Mouse (Mus musculus): Measurements from ENCODE around the gene Arhgap10. TPM values are rescaled to one million over a fixed set of nuclear protein-coding genes. Genes with fewer than 3 reads are reported as not detected.

The Arhgap10 gene
- polyA plus RNA-seq, 1 experiment from 2014 or later = 5.1 TPM

DNA sequence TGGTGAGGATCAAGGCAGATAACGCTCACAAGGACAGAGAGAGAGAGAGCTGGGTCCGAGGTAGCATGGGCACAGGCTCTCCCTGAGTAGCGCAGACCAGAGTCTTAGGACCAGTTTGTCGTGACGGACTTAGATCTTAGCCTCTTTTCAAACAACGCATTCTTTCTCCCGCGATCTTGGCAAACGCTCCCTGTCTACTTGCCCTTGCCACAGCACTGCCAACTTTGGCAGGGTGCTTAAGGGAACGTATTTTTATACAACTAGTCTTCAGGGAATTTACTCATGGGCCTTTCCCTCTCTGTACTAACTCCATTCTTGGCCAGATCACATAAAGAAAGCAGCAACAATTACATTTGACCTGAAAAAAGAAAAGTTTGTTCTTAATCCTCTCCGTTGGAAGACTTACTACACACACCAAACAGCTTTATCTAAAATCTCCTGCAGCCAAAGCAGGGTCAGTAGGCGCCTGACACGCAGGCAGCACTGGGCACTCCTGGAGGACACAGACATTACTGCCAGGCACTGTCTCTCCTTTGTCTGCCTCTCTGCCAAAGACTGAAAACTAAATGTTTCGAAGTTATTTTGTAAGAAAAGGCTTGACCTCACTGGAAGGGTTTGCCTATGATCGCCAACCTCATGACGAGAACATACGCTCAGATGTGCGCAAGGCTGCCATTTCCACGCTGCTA, 109.1 kb downstream of the Arhgap10 start:
- no peak overlapping the region for H3K27ac ChIP-seq (replicated peaks)
- ATAC-seq (ENCODE audit: low FRiP score, low read depth) = no peak
- 90% methylated on average over 19 of the region's 19 CpGs for WGBS

DNA sequence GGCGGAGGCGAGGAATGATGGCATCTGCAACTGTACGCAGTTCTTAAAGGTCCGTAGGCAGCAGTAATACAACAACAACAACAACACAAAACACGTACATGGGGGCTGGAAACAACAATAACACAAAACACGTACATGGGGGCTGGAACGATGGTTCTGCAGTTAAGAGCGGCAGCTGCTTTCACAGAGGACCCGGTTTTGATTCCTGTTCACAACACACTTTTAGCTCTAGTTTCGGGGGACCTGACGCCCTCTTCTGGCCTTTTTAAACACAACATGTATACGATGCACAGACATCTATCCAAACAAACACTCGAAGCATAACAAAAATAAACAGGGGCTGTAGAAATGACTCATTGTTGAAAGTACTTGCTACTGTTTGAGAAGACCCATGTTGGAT, 110.9 kb downstream of the Arhgap10 start:
- Histone ChIP-seq H3K4me1 (replicated peaks) (no peaks in the 10 kb centered on the region), H3K9me3 (no peaks in the 10 kb centered on the region), H3K4me2 (no peak overlapping the region), H3K9ac (no peak overlapping the region), H3K36me3 (no peaks in the 10 kb centered on the region), H3K27me3 (no peaks in the 10 kb centered on the region), H3K4me3 (no peak overlapping the region), H3K27ac (replicated peaks) (no peak overlapping the region)
- WGBS = 57% methylated on average over 13 of the region's 13 CpGs
- ATAC-seq (ENCODE audit: low FRiP score, low read depth) = no peak

More for the DNA sequence above, 109.1 kb downstream of the Arhgap10 start:
- H3K4me2 ChIP-seq = no peak overlapping the region
- no peak overlapping the region for H3K4me3 ChIP-seq
- H3K27me3 ChIP-seq = no peaks in the 10 kb centered on the region
- H3K9ac ChIP-seq = no peak overlapping the region
- H3K36me3 ChIP-seq = no peaks in the 10 kb centered on the region
- no peaks in the 10 kb centered on the region for H3K9me3 ChIP-seq
- H3K4me1 ChIP-seq (replicated peaks) = no peaks in the 10 kb centered on the region

DNA sequence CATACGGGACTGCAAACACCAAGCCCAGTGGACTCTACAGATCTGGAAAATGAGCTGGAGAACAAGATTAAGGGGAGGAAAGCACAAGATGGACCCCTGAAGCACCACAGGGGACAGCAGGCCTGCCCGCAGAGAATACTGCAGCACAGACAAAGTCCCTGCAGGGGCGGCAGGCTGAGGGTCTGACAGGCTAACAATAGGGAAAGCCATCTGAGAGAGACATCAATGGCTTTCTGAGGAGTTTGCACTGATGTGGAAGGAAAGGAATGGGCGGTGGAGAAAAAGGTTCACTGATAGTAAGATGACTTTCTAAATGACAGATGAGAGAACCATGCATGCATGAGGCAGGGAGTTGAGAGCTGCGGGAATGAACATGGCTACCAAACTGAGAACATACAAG, 111.3 kb downstream of the Arhgap10 start:
- 30% methylated on average over 5 of the region's 5 CpGs for WGBS
- H3K4me3 ChIP-seq = no peak overlapping the region
- no peaks in the 10 kb centered on the region for H3K36me3 ChIP-seq
- H3K9me3 ChIP-seq = no peaks in the 10 kb centered on the region
- no peaks in the 10 kb centered on the region for H3K4me1 ChIP-seq (replicated peaks)
- H3K4me2 ChIP-seq = no peak overlapping the region
- no peaks in the 10 kb centered on the region for H3K27me3 ChIP-seq
- no peak overlapping the region for H3K9ac ChIP-seq
- no peak overlapping the region for H3K27ac ChIP-seq (replicated peaks)
- ATAC-seq (ENCODE audit: low FRiP score, low read depth) = no peak

DNA sequence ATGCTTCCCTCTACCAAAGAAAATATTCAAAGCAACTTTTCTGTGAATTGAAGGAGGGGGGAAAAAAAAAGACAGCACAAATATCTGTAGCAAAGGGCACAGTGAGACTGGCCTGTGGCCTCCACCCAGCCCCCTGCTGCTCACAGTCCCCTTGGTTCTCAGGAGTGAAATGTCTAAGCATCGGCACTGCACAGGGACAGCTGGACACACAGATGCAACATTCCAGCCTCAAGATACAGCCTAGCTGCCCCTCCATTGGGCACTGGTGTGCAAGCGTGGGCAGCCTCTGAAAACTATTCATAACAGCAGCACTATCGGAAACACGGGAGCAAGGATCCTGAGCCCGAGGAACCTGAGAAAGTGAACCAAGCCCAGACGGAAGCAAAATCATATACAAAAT, 113.7 kb downstream of the Arhgap10 start:
- no peak overlapping the region for H3K4me3 ChIP-seq

DNA sequence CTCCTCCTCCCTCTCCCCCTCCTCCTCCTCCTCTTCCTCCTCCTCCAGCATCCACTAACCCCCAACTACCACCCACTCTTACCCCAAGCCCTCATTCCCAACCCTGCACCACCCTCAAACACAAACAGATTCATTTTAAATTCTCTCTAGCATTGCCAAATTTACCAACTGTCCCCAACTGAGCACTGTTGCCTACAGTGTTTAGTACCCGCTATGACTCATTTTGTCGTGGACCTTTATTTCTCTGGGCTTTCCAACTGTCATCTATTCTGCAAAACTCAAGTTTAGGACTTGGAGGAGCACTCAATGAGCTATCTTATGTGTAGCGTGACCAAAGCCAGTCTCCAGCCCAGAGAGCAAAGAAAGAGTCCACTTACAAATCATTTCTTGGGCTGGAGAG, 115.8 kb downstream of the Arhgap10 start:
- H3K9ac ChIP-seq = no peak overlapping the region
- WGBS = 94% methylated on average over 3 of the region's 3 CpGs
- 0 out of 2 replicates have a peak, but pooled peaks cover 3% of the 10 kb centered on the region for H3K36me3 ChIP-seq
- no peak overlapping the region for H3K4me3 ChIP-seq
- ATAC-seq (ENCODE audit: low FRiP score, low read depth) = no peak
- no peak overlapping the region for H3K4me2 ChIP-seq
- H3K27me3 ChIP-seq = no peaks in the 10 kb centered on the region
- H3K9me3 ChIP-seq = no peaks in the 10 kb centered on the region
- no peak overlapping the region for H3K27ac ChIP-seq (replicated peaks)
- no peaks in the 10 kb centered on the region for H3K4me1 ChIP-seq (replicated peaks)

More for the DNA sequence above, 113.7 kb downstream of the Arhgap10 start:
- 59% methylated on average over 6 of the region's 6 CpGs for WGBS
- no peaks in the 10 kb centered on the region for H3K36me3 ChIP-seq
- no peaks in the 10 kb centered on the region for H3K27me3 ChIP-seq
- H3K9me3 ChIP-seq = no peaks in the 10 kb centered on the region
- no peaks in the 10 kb centered on the region for H3K4me1 ChIP-seq (replicated peaks)
- no peak overlapping the region for H3K4me2 ChIP-seq
- H3K27ac ChIP-seq (replicated peaks) = no peak overlapping the region
- no peak for ATAC-seq (ENCODE audit: low FRiP score, low read depth)
- no peak overlapping the region for H3K9ac ChIP-seq

DNA sequence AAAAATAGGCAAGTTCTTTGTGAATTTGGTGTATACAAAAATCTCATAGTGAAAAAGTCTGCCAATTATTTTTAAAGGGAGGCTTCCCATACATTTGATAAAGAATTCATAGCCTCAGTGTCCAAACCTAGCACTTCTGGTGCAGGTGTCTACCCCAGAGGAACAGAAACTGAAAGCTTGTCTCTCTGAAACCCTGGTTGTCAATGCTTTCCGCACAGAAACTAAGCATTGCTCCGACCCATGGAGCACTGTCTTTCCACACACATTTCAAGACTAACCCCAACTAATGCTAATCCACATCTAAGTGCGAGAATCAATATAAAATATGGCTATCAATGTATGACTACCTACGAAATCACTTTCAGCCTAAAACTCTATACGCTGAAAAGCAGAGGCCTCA, 116.6 kb downstream of the Arhgap10 start:
- 0 out of 2 replicates have a peak, but pooled peaks cover 3% of the 10 kb centered on the region for H3K36me3 ChIP-seq
- H3K9me3 ChIP-seq = no peaks in the 10 kb centered on the region
- H3K27me3 ChIP-seq = no peaks in the 10 kb centered on the region
- H3K4me3 ChIP-seq = no peak overlapping the region
- H3K4me2 ChIP-seq = no peak overlapping the region
- no peak overlapping the region for H3K9ac ChIP-seq
- no peaks in the 10 kb centered on the region for H3K4me1 ChIP-seq (replicated peaks)
- no peak overlapping the region for H3K27ac ChIP-seq (replicated peaks)
- ATAC-seq (ENCODE audit: low FRiP score, low read depth) = no peak
- 94% methylated on average over 5 of the region's 5 CpGs for WGBS

DNA sequence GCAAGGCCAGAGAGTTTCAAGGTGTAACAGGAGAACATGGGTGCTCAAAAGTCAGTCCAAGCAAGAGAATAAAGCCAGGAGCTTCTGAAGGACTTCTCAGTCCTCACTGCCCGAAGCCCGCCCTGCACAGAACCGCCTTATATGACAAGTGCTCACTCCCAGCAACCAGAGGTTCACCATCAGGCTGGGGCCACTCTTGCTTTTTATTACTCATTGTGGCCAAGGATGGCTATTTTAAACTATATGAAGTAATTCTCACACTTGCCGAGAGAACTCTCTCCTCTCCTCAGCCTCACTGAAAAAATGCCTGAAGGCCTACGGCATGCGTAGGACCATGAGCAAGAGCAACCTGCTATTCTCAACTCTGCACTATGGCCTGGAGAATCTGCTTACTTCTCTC, 133.7 kb downstream of the Arhgap10 start:
- Histone ChIP-seq H3K4me2 (no peak overlapping the region), H3K27ac (replicated peaks) (no peak overlapping the region), H3K27me3 (no peaks in the 10 kb centered on the region), H3K4me3 (no peak overlapping the region), H3K9ac (no peak overlapping the region), H3K36me3 (no peaks in the 10 kb centered on the region), H3K9me3 (no peaks in the 10 kb centered on the region), H3K4me1 (replicated peaks) (no peaks in the 10 kb centered on the region)
- WGBS = 97% methylated on average over 6 of the region's 6 CpGs
- ATAC-seq (ENCODE audit: low FRiP score, low read depth) = no peak

DNA sequence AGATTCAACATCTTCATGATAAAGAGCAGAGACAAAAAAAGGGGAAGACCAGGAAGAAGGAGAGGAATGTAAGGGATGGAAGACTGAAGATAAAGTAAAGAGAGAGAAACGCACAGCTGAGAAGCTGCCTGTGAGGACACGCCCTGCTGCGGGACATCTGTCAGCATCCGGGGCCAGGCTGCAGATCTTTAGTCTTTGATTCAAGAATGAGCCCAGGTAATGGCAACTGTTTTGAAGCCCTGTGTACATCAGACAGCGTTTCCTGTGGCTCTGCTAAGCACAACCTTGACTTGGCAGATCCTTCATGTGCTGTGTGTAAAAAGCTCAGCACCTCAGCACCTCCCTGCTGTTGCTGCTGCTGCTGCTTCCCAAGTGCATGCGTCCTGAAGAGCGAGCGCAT, 134.1 kb downstream of the Arhgap10 start:
- WGBS = 87% methylated on average over 8 of the region's 8 CpGs
- Histone ChIP-seq H3K4me2 (no peak overlapping the region), H3K27me3 (no peaks in the 10 kb centered on the region), H3K36me3 (no peaks in the 10 kb centered on the region), H3K4me1 (replicated peaks) (no peaks in the 10 kb centered on the region), H3K9me3 (no peaks in the 10 kb centered on the region), H3K27ac (replicated peaks) (no peak overlapping the region), H3K9ac (no peak overlapping the region), H3K4me3 (no peak overlapping the region)
- ATAC-seq (ENCODE audit: low FRiP score, low read depth) = no peak

DNA sequence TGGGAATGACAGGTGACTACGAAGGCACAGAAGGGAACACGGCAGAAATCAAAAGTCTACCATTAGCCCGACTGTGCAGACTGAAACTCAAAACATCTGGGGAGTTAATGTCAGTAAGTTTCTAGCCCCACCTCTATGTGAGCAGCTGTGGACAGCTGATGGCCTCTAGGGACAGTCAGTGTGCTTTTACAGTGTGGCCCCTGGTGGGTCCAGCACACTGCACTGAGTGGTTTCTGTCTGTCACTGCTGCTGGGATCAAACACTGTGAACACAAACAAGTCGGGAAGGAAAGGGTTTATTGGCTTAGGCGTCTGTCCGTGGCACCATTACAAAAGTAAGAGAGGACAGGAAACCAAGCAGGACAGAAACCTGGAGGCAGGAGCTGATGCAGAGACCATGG, 136.9 kb downstream of the Arhgap10 start:
- Histone ChIP-seq H3K36me3 (no peaks in the 10 kb centered on the region), H3K27ac (replicated peaks) (no peak overlapping the region), H3K9ac (no peak overlapping the region), H3K4me3 (no peak overlapping the region), H3K9me3 (no peaks in the 10 kb centered on the region), H3K4me1 (replicated peaks) (peaks cover 6% of the 10 kb centered on the region), H3K4me2 (no peak overlapping the region), H3K27me3 (no peaks in the 10 kb centered on the region)
- 85% methylated on average over 6 of the region's 6 CpGs for WGBS
- ATAC-seq (ENCODE audit: low FRiP score, low read depth) = no peak

DNA sequence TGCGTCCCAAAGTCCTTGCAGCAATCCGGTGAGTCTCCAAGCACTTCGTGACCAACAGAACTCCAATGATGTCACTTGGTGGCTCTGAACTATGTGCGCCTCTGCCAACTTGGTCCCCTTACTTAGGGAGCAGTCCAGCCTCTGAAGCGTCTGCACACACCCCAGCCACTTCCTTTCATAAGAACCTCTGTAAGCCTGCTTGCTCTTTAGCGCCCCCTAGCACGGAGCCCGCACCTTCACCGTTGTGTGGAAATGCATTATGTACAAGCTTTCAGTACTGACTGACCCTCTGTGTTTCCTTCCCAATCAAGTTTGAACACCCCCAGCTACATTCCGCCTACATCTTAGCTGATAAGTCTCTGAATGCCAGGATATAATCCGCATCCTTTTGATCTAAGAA, 138.5 kb downstream of the Arhgap10 start:
- Histone ChIP-seq H3K36me3 (no peaks in the 10 kb centered on the region), H3K27ac (replicated peaks) (no peak overlapping the region), H3K4me3 (no peak overlapping the region), H3K9me3 (no peaks in the 10 kb centered on the region), H3K9ac (no peak overlapping the region), H3K27me3 (no peaks in the 10 kb centered on the region), H3K4me2 (no peak overlapping the region), H3K4me1 (replicated peaks) (peaks cover 6% of the 10 kb centered on the region)
- WGBS = 59% methylated on average over 11 of the region's 11 CpGs
- ATAC-seq (ENCODE audit: low FRiP score, low read depth) = no peak

DNA sequence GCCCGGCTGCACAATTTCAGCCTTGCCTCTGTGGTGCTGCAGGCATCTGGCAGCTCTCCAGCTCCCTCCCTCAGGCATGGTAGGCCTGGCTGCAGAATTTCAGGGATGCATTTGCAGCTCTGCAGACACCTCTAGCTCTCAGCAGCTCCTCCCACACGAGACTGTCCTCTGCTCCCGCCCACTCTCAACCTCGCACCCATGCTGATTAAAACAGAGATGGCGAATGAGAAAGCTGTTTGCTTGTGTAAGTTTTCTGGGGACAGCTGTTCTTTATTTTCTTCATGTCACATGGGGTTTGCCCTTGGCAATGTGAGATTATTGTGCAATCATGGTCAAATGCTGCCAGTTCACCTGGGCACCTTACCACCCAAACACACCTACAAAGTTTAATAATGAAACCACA, 141.3 kb downstream of the Arhgap10 start:
- no peaks in the 10 kb centered on the region for H3K27me3 ChIP-seq
- no peaks in the 10 kb centered on the region for H3K9me3 ChIP-seq
- 23% methylated on average over 5 of the region's 5 CpGs for WGBS
- ATAC-seq (ENCODE audit: low FRiP score, low read depth) = peak; percentile 74
- no peak overlapping the region for H3K4me3 ChIP-seq
- H3K9ac ChIP-seq = no peak overlapping the region
- H3K4me2 ChIP-seq = no peak overlapping the region
- H3K27ac ChIP-seq (replicated peaks) = no peak overlapping the region
- no peaks in the 10 kb centered on the region for H3K36me3 ChIP-seq
- H3K4me1 ChIP-seq (replicated peaks) = peaks cover 6% of the 10 kb centered on the region

DNA sequence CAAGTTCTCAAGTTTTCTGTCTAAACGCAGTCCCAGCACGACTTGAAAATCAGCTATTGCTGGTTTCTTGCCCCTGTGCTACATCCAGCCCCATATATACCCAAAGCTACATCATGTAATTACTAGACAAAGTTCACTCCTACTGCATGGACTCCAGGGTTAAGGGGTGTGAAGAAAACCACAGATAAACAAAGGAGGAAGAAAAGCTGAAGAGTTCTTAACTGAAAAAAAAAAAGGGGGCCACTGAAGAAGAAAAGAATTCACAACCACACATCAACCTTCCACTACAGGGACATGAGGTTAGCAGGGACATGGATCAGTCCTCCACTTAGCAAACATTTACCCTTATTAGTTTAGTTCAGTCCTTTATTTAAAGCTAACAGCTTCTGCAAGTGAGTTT, 141.8 kb downstream of the Arhgap10 start:
- no peak for ATAC-seq (ENCODE audit: low FRiP score, low read depth)
- 88% methylated on average over 2 of the region's 2 CpGs for WGBS
- no peak overlapping the region for H3K9ac ChIP-seq

DNA sequence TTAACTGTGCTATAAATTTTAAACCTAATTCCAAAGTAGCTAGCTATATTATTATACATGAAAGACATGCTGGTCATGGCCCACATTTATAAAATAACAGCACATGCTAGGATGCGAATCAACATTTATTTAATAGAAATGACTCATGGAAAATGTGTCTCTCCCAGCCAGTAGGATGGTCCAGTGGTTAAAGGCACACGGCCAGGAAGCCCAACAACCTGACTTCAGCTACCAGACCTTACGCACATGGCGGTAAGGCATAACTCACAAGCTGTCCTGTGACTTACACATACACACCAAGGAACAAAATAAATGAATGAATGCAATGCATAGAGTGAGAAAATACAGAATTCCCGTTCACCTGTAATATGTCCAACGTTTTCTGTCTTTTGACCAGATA, 146.7 kb downstream of the Arhgap10 start:
- no peak for ATAC-seq (ENCODE audit: low FRiP score, low read depth)
- no peak overlapping the region for H3K27ac ChIP-seq (replicated peaks)
- no peak overlapping the region for H3K9ac ChIP-seq
- 91% methylated on average over 6 of the region's 6 CpGs for WGBS
- H3K4me2 ChIP-seq = no peak overlapping the region
- 0 out of 2 replicates have a peak, but pooled peaks cover 7% of the 10 kb centered on the region for H3K4me1 ChIP-seq (replicated peaks)
- no peaks in the 10 kb centered on the region for H3K9me3 ChIP-seq
- no peaks in the 10 kb centered on the region for H3K36me3 ChIP-seq
- H3K4me3 ChIP-seq = no peak overlapping the region
- no peaks in the 10 kb centered on the region for H3K27me3 ChIP-seq

More for the DNA sequence above, 141.8 kb downstream of the Arhgap10 start:
- no peak overlapping the region for H3K4me3 ChIP-seq
- no peaks in the 10 kb centered on the region for H3K27me3 ChIP-seq
- H3K4me1 ChIP-seq (replicated peaks) = peaks cover 6% of the 10 kb centered on the region
- H3K36me3 ChIP-seq = no peaks in the 10 kb centered on the region
- no peak overlapping the region for H3K27ac ChIP-seq (replicated peaks)
- H3K9me3 ChIP-seq = no peaks in the 10 kb centered on the region
- no peak overlapping the region for H3K4me2 ChIP-seq
